Comparison of ENCODE assay signal across 31 mouse cellular contexts in genomic region chr12:65497602-65498001, GRCm38 (mm10).
"Had no signal": no experiment of that assay in that cellular context is flagged by ENCODE, and none has a peak within 500 bp of the region (broad histone marks: within the 10 kb centered on the region; RNA-seq: fewer than 3 reads in every experiment).

No protein-coding gene starts in this region.

- H3K27me3 ChIP-seq: limb, embryonic 12.5 days; limb, embryonic 13.5 days; limb, embryonic 15.5 days; liver, embryonic 12.5 days; liver, embryonic 13.5 days; liver, embryonic 15.5 days; lung, embryonic 15.5 days; megakaryocyte, embryonic 14.5 days; midbrain, embryonic 12.5 days; midbrain, embryonic 13.5 days; midbrain, embryonic 15.5 days had no signal

- H3K27ac ChIP-seq: left cerebral cortex, adult 2 months; limb, embryonic 10.5 days; limb, embryonic 12.5 days; limb, embryonic 13.5 days; limb, embryonic 15.5 days; liver, embryonic 12.5 days; liver, embryonic 13.5 days; liver, embryonic 14.5 days; liver, embryonic 15.5 days; lung, embryonic 15.5 days; macrophage; midbrain, embryonic 10.5 days; midbrain, embryonic 12.5 days; midbrain, embryonic 13.5 days; midbrain, embryonic 15.5 days had no signal

- H3K4me3 ChIP-seq: left cerebral cortex, adult 2 months; limb, embryonic 10.5 days; limb, embryonic 12.5 days; limb, embryonic 13.5 days; limb, embryonic 15.5 days; liver, embryonic 12.5 days; liver, embryonic 13.5 days; liver, embryonic 15.5 days; lung, embryonic 15.5 days; megakaryocyte, embryonic 14.5 days; midbrain, embryonic 10.5 days; midbrain, embryonic 12.5 days; midbrain, embryonic 13.5 days; midbrain, embryonic 15.5 days; myocyte had no signal

- H3K9me3 ChIP-seq: limb, embryonic 10.5 days; limb, embryonic 15.5 days; liver, embryonic 12.5 days; liver, embryonic 13.5 days; liver, embryonic 15.5 days; lung, embryonic 15.5 days; midbrain, embryonic 15.5 days had no signal

- H3K4me1 ChIP-seq: limb, embryonic 10.5 days; limb, embryonic 12.5 days; limb, embryonic 13.5 days; limb, embryonic 15.5 days; liver, embryonic 12.5 days; liver, embryonic 13.5 days; liver, embryonic 15.5 days; lung, embryonic 15.5 days; megakaryocyte, embryonic 14.5 days; midbrain, embryonic 10.5 days; midbrain, embryonic 12.5 days; midbrain, embryonic 15.5 days had no signal

- H3K4me2 ChIP-seq: limb, embryonic 12.5 days; limb, embryonic 13.5 days; limb, embryonic 15.5 days; liver, embryonic 11.5 days; liver, embryonic 12.5 days; liver, embryonic 13.5 days; liver, embryonic 15.5 days; lung, embryonic 14.5 days; lung, embryonic 15.5 days; midbrain, embryonic 11.5 days; midbrain, embryonic 12.5 days; midbrain, embryonic 13.5 days; midbrain, embryonic 15.5 days had no signal

- H3K36me3 ChIP-seq: limb, embryonic 10.5 days; limb, embryonic 12.5 days; limb, embryonic 13.5 days; limb, embryonic 15.5 days; liver, embryonic 12.5 days; liver, embryonic 13.5 days; liver, embryonic 15.5 days; lung, embryonic 15.5 days; midbrain, embryonic 10.5 days; midbrain, embryonic 12.5 days; midbrain, embryonic 13.5 days; midbrain, embryonic 15.5 days had no signal

- DNase-seq: left cerebral cortex, postnatal 4 days; liver; liver, embryonic 13.5 days; liver, postnatal 0 days; lung, adult 18-20 months; lung, adult 2 months; lung, embryonic 14.5 days; lung, postnatal 10 days; lung, postnatal 14 days; lung, postnatal 36 days; lung, postnatal 4 days had no signal

- ATAC-seq: liver, embryonic 12.5 days; liver, postnatal 0 days; lung, postnatal 0 days; midbrain, embryonic 13.5 days; midbrain, embryonic 15.5 days; midbrain, embryonic 16.5 days had no signal

- H3K9ac ChIP-seq: limb, embryonic 12.5 days; limb, embryonic 13.5 days; limb, embryonic 15.5 days; liver, embryonic 12.5 days; liver, embryonic 13.5 days; liver, embryonic 14.5 days; liver, embryonic 15.5 days; liver, postnatal 0 days; lung, embryonic 14.5 days; lung, embryonic 15.5 days; midbrain, embryonic 12.5 days; midbrain, embryonic 13.5 days; midbrain, embryonic 15.5 days had no signal
